Mouse (Mus musculus) layer of hippocampus, adult 2 months (tissue): ENCODE measurements around the gene Olfr1110. TPM values are rescaled to one million over a fixed set of nuclear protein-coding genes. Genes with fewer than 3 reads are reported as not detected.
"Not testable (repeated sequence)": the region's sequence is repeated elsewhere in the genome, so short reads cannot be mapped to it uniquely, and the experiment has no call there.

Source experiments
- DNase-seq, 2 experiments: peaks; one replicate each; pipeline ENCODE4 v3.0.0; 2022; ENCODE audit warnings: low spot score in 2 of 2
- H3K27ac ChIP-seq: fragments of 200-600 bp; 2 replicates; pipeline ENCODE4 v1.8.1; 2022
- H3K4me3 ChIP-seq: fragments of 200-600 bp; 2 replicates; pipeline ENCODE4 v1.8.1; 2022; ENCODE audit warnings: mild to moderate bottlenecking
- CTCF ChIP-seq: fragments of 200-600 bp; conservative IDR thresholded peaks from 2 replicates; pipeline ENCODE4 v1.8.1; 2022; ENCODE audit warnings: antibody characterized with exemption, mild to moderate bottlenecking, moderate library complexity
- long read RNA-seq, 2 experiments: library from polyadenylated mRNA; stranded (forward); transcript quantifications; one replicate each; pipeline ENCODE4 v2.0.0; 2021; ENCODE audit warnings: borderline mapping rate in 2 of 2
- total RNA-seq, 2 experiments: library from RNA; stranded (reverse); gene quantifications; 2 replicates each; pipeline ENCODE4 v1.2.3; 2021

Olfr1110 gene
- not detected for total RNA-seq
- long read RNA-seq, experiment 1, result 0 reads
- long read RNA-seq, experiment 2, result 0 reads

- no peak for DNase-seq
- H3K4me3 ChIP-seq, result no peak within 1 kb of the TSS
- TF ChIP-seq CTCF, result no peak
- H3K27ac ChIP-seq, result no peak within 1 kb of the TSS
Observed at GRCm38 (mm10) chr2:87140200-87140599, at the start of gene Olfr1110. Olfr1110 (minus strand) TSS chr2:87140300.

- DNase-seq, result no peak
- H3K27ac ChIP-seq, result no peak within 1 kb of the TSS
- no peak for TF ChIP-seq CTCF
Observed at GRCm38 (mm10) chr2:87187498-87187897, 47.4 kb upstream of the Olfr1110 start, which contains the start of gene Olfr1112. Olfr1112 (plus strand) TSS chr2:87187798.

GRCm38 (mm10) chr2:87167731-87168130, 27.6 kb upstream of the Olfr1110 start:
- DNase-seq, H3K4me3 ChIP-seq, H3K27ac ChIP-seq: not testable (repeated sequence)

More at GRCm38 (mm10) chr2:87187498-87187897, 47.4 kb upstream of the Olfr1110 start, which contains the start of gene Olfr1112:
- H3K4me3 ChIP-seq, result no peak within 1 kb of the TSS

GRCm38 (mm10) chr2:87152524-87152923, 12.4 kb upstream of the Olfr1110 start, which contains the start of gene Olfr1111:
Olfr1111 (minus strand) TSS chr2:87152624.
- no peak within 1 kb of the TSS for H3K4me3 ChIP-seq
- no peak for TF ChIP-seq CTCF
- no peak for DNase-seq

GRCm38 (mm10) chr2:87114467-87114866, 25.6 kb downstream of the Olfr1110 start, which contains the start of gene Olfr259:
Olfr259 (minus strand) TSS chr2:87114567.
- DNase-seq, result no peak
- no peak within 1 kb of the TSS for H3K27ac ChIP-seq
- no peak within 1 kb of the TSS for H3K4me3 ChIP-seq
- TF ChIP-seq CTCF, result no peak

More at GRCm38 (mm10) chr2:87152524-87152923, 12.4 kb upstream of the Olfr1110 start, which contains the start of gene Olfr1111:
- H3K27ac ChIP-seq, result no peak within 1 kb of the TSS

- no peak within 1 kb of the TSS for H3K27ac ChIP-seq
- no peak for TF ChIP-seq CTCF
- DNase-seq, result no peak
- H3K4me3 ChIP-seq, result no peak within 1 kb of the TSS
Observed at GRCm38 (mm10) chr2:87095908-87096307, 44.2 kb downstream of the Olfr1110 start, which contains the start of gene Olfr1109. Olfr1109 (minus strand) TSS chr2:87096008.

Other genes starting within 250 kb of the Olfr1110 start
- not detected for gene Olfr1097, start 248.1 kb downstream of the Olfr1110 start, total RNA-seq
- gene Olfr1098, start 215.8 kb downstream of the Olfr1110 start, total RNA-seq, result not detected
- not detected for gene Olfr1099, start 179.6 kb downstream of the Olfr1110 start, total RNA-seq
- not detected for gene Olfr1100, start 160.3 kb downstream of the Olfr1110 start, total RNA-seq
- not detected for gene Olfr1101, start 149.1 kb downstream of the Olfr1110 start, total RNA-seq
- gene Olfr1102, start 141.9 kb downstream of the Olfr1110 start, total RNA-seq, result not detected
- gene Olfr1104, start 113.2 kb downstream of the Olfr1110 start, total RNA-seq, result not detected
- gene Olfr1105, start 103.8 kb downstream of the Olfr1110 start, total RNA-seq, result not detected
- gene Olfr1106, start 88.0 kb downstream of the Olfr1110 start, total RNA-seq, result not detected
- gene Olfr1107, start 64.5 kb downstream of the Olfr1110 start, total RNA-seq, result not detected
- not detected for gene Olfr1109, start 44.3 kb downstream of the Olfr1110 start, total RNA-seq
- not detected for gene Olfr259, start 25.7 kb downstream of the Olfr1110 start, total RNA-seq
- not detected for gene Olfr1111, start 12.3 kb upstream of the Olfr1110 start, total RNA-seq
- not detected for gene Olfr1112, start 47.5 kb upstream of the Olfr1110 start, total RNA-seq
- gene Olfr1113, start 68.7 kb upstream of the Olfr1110 start, total RNA-seq, result not detected
- gene Olfr1115, start 107.7 kb upstream of the Olfr1110 start, total RNA-seq, result not detected
- gene Olfr1116, start 127.2 kb upstream of the Olfr1110 start, total RNA-seq, result not detected
- gene Olfr1118, start 167.3 kb upstream of the Olfr1110 start, total RNA-seq, result not detected
- gene Olfr1120, start 214.5 kb upstream of the Olfr1110 start, total RNA-seq, result not detected
- gene Olfr1121, start 229.6 kb upstream of the Olfr1110 start, total RNA-seq, result not detected
- gene Olfr1122, start 245.5 kb upstream of the Olfr1110 start, total RNA-seq, result under 1 TPM in 1 of 2 experiments, not detected in 1; 0.08 TPM